Mouse (Mus musculus) MEL (cell line): ENCODE data around the gene Rnf111. TPM values are rescaled to one million over a fixed set of nuclear protein-coding genes. Genes with fewer than 3 reads are reported as not detected.

ENCODE experiments used
- DNase-seq: peaks from one replicate; pipeline ENCODE4 v3.0.0; 2011; ENCODE audit warnings: low read depth, low spot score
- H3K27ac ChIP-seq: 2 replicates; pipeline ENCODE4 v1.5.1; 2012; ENCODE audit warnings: low read depth, mild to moderate bottlenecking, control low read depth, low read length, moderate library complexity; ENCODE audit not compliant: control insufficient read depth
- H3K27me3 ChIP-seq, 2 experiments: fragments of 150-350 bp in 1 of 2; sonication (generic) in 1 of 2; 2 replicates each; pipeline ENCODE4 v1.6.1; 2012; ENCODE audit warnings: low read length in 2 of 2, mild to moderate bottlenecking in 2 of 2, improper control_type of control experiment in 1 of 2, moderate library complexity in 1 of 2; ENCODE audit not compliant: insufficient read depth in 2 of 2, control insufficient read depth in 1 of 2
- H3K36me3 ChIP-seq, 2 experiments: 2 replicates each; pipeline ENCODE4 v1.6.1; 2012 to 2014; ENCODE audit warnings: low read length in 2 of 2, improper control_type of control experiment in 1 of 2, inconsistent platforms in 1 of 2, mild to moderate bottlenecking in 1 of 2; ENCODE audit not compliant: insufficient read depth in 2 of 2, control insufficient read depth in 1 of 2
- H3K4me1 ChIP-seq, 2 experiments: fragments of 150-350 bp in 1 of 2; sonication (generic) in 1 of 2; 2 replicates each; pipeline ENCODE4 v1.6.1; 2012; ENCODE audit warnings: low read length in 2 of 2, improper control_type of control experiment in 1 of 2, mild to moderate bottlenecking in 1 of 2; ENCODE audit not compliant: insufficient read depth in 2 of 2, control insufficient read depth in 1 of 2
- H3K4me3 ChIP-seq, 2 experiments: fragments of 150-350 bp in 1 of 2; sonication (generic) in 1 of 2; 2 replicates each; pipeline ENCODE4 v1.5.1; 2012; ENCODE audit warnings: low read depth in 2 of 2, low read length in 2 of 2, mild to moderate bottlenecking in 2 of 2, moderate library complexity in 2 of 2, control low read depth in 1 of 2, improper control_type of control experiment in 1 of 2; ENCODE audit not compliant: control insufficient read depth in 1 of 2, insufficient read depth in 1 of 2
- H3K79me2 ChIP-seq: 2 replicates; pipeline ENCODE4 v1.6.1; 2012; ENCODE audit warnings: mild to moderate bottlenecking, low read length, moderate library complexity; ENCODE audit not compliant: control insufficient read depth, poor library complexity, insufficient read depth
- H3K9ac ChIP-seq: 2 replicates; pipeline ENCODE4 v1.6.1; 2012; ENCODE audit warnings: low read depth, mild to moderate bottlenecking, control low read depth, low read length, moderate library complexity; ENCODE audit not compliant: control insufficient read depth, poor library complexity, severe bottlenecking
- H3K9me3 ChIP-seq: fragments of 150-350 bp; sonication (generic); replicated peaks from 2 replicates; pipeline ENCODE4 v1.6.1; 2012; ENCODE audit warnings: mild to moderate bottlenecking, low read length, improper control_type of control experiment, moderate library complexity; ENCODE audit not compliant: insufficient read depth
- CHD1 ChIP-seq: IDR thresholded peaks from 2 replicates; pipeline ENCODE4 v1.6.1; 2012; ENCODE audit warnings: low read depth, mild to moderate bottlenecking, inconsistent platforms, low read length, improper control_type of control experiment
- CTCF ChIP-seq, 3 experiments: IDR thresholded peaks in 2 of 3; conservative IDR thresholded peaks in 1 of 3; 2 replicates each; pipeline ENCODE4 v1.5.1; 2011 to 2012; ENCODE audit warnings: low read length in 3 of 3, low read depth in 2 of 3, mild to moderate bottlenecking in 2 of 3, improper control_type of control experiment in 1 of 3, inconsistent platforms in 1 of 3, mixed read lengths in 1 of 3, moderate library complexity in 1 of 3; ENCODE audit not compliant: control insufficient read depth in 1 of 3, insufficient read depth in 1 of 3, poor library complexity in 1 of 3, severe bottlenecking in 1 of 3
- E2F4 ChIP-seq: IDR thresholded peaks from 2 replicates; pipeline ENCODE4 v1.6.1; 2011; ENCODE audit warnings: low read depth, low read length, improper control_type of control experiment, borderline replicate concordance
- ELF1 ChIP-seq: IDR thresholded peaks from 2 replicates; pipeline ENCODE4 v1.6.1; 2014; ENCODE audit warnings: low read depth, mild to moderate bottlenecking, inconsistent platforms, low read length, improper control_type of control experiment, moderate library complexity
- GABPA ChIP-seq: IDR thresholded peaks from 2 replicates; pipeline ENCODE4 v1.6.1; 2012; ENCODE audit warnings: low read depth, mild to moderate bottlenecking, inconsistent platforms, low read length, improper control_type of control experiment, moderate library complexity
- GATA1 ChIP-seq: IDR thresholded peaks from 2 replicates; pipeline ENCODE4 v1.6.1; 2011; ENCODE audit warnings: low read depth, low read length, improper control_type of control experiment
- HCFC1 ChIP-seq: IDR thresholded peaks from 2 replicates; pipeline ENCODE4 v1.6.1; 2012; ENCODE audit warnings: low read depth, mild to moderate bottlenecking, inconsistent platforms, low read length, improper control_type of control experiment, moderate library complexity
- KAT2A ChIP-seq: conservative IDR thresholded peaks from 2 replicates; pipeline ENCODE4 v1.6.1; 2012; ENCODE audit warnings: low read depth, low read length, improper control_type of control experiment, inconsistent platforms
- MAFK ChIP-seq: IDR thresholded peaks from 2 replicates; pipeline ENCODE4 v1.6.1; 2011; ENCODE audit warnings: low read depth, mild to moderate bottlenecking, low read length, improper control_type of control experiment, borderline replicate concordance
- MAX ChIP-seq: IDR thresholded peaks from 2 replicates; pipeline ENCODE4 v1.6.1; 2011; ENCODE audit warnings: low read length, improper control_type of control experiment
- MAZ ChIP-seq: IDR thresholded peaks from 2 replicates; pipeline ENCODE4 v1.6.1; 2012; ENCODE audit warnings: low read depth, mild to moderate bottlenecking, inconsistent platforms, low read length, improper control_type of control experiment
- MXI1 ChIP-seq: IDR thresholded peaks from 2 replicates; pipeline ENCODE4 v1.6.1; 2011; ENCODE audit warnings: mild to moderate bottlenecking, low read depth, low read length, improper control_type of control experiment
- NRF1 ChIP-seq: IDR thresholded peaks from 2 replicates; pipeline ENCODE4 v1.6.1; 2014; ENCODE audit warnings: low read depth, mild to moderate bottlenecking, inconsistent platforms, low read length, improper control_type of control experiment, moderate library complexity; ENCODE audit not compliant: poor library complexity, insufficient read depth, severe bottlenecking
- POLR2A ChIP-seq, 2 experiments: IDR thresholded peaks; 2 replicates each; pipeline ENCODE4 v1.6.1; 2011 to 2012; ENCODE audit warnings: low read length in 2 of 2, mild to moderate bottlenecking in 2 of 2, control low read depth in 1 of 2, improper control_type of control experiment in 1 of 2, low read depth in 1 of 2, moderate library complexity in 1 of 2; ENCODE audit not compliant: control insufficient read depth in 1 of 2, insufficient read depth in 1 of 2, poor library complexity in 1 of 2
- POLR2AphosphoS2 ChIP-seq: IDR thresholded peaks from 2 replicates; pipeline ENCODE4 v1.6.1; 2011; ENCODE audit warnings: low read length, improper control_type of control experiment
- RAD21 ChIP-seq: IDR thresholded peaks from 2 replicates; pipeline ENCODE4 v1.6.1; 2011; ENCODE audit warnings: mild to moderate bottlenecking, low read depth, low read length, improper control_type of control experiment
- SMC3 ChIP-seq: IDR thresholded peaks from 2 replicates; pipeline ENCODE4 v1.6.1; 2011; ENCODE audit warnings: low read depth, low read length, improper control_type of control experiment
- TAL1 ChIP-seq: IDR thresholded peaks from 2 replicates; pipeline ENCODE4 v1.6.1; 2012; ENCODE audit warnings: mild to moderate bottlenecking, inconsistent platforms, low read length, moderate library complexity, mixed read lengths
- USF2 ChIP-seq, 2 experiments: IDR thresholded peaks; 2 replicates each; pipeline ENCODE4 v1.6.1; 2011 to 2012; ENCODE audit warnings: improper control_type of control experiment in 2 of 2, low read length in 2 of 2, borderline replicate concordance in 1 of 2, inconsistent platforms in 1 of 2, low read depth in 1 of 2, mild to moderate bottlenecking in 1 of 2; ENCODE audit not compliant: insufficient read depth in 1 of 2
- ZC3H11A ChIP-seq: IDR thresholded peaks from 2 replicates; pipeline ENCODE4 v1.6.1; 2012; ENCODE audit warnings: low read depth, mild to moderate bottlenecking, inconsistent platforms, low read length, improper control_type of control experiment
- ZKSCAN1 ChIP-seq: IDR thresholded peaks from 2 replicates; pipeline ENCODE4 v1.6.1; 2012; ENCODE audit warnings: low read depth, mild to moderate bottlenecking, inconsistent platforms, low read length, improper control_type of control experiment, moderate library complexity
- polyA plus RNA-seq, 2 experiments: library from polyadenylated mRNA; stranded (reverse) in 1 of 2; unstranded in 1 of 2; fragments of >175 nt in 1 of 2; fragments of >200 nt in 1 of 2; gene quantifications; 2 replicates each; pipeline versions ENCODE4 v1.2.1 to v1.2.4; 2012; ENCODE audit warnings: low replicate concordance in 2 of 2, low read depth in 1 of 2; ENCODE audit not compliant: insufficient read length in 2 of 2, insufficient read depth in 1 of 2, missing spikeins in 1 of 2
- total RNA-seq: library from RNA; depleted of rRNA; stranded (reverse); fragments of 300-350 nt; gene quantifications from 2 replicates; pipeline ENCODE4 v1.2.3, GENCODE M21; 2012

The Rnf111 gene
- total and polyA plus RNA-seq, 3 experiments: 25.2 to 88.2 (median 46.0) TPM

DNA sequence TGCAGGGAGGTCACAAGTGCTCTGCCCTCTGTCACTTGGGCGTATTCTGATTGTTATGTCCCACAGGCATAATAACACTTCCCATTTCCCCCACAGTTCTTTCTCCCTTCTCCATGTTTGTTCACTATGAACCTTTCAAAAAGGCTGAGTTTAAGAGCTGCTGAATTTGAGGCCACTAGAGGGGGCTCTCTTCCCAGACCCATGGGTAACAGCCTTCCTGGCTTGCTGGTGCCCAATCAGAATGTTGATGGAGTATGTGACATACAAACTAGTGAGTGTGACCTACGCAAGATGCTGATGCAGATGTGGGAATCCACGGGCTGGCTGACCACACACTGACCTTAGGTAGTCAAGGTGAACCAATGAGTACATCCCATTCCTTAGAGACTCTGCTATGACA lies 94.7 kb downstream of the Rnf111 start:
- Histone ChIP-seq H3K79me2 (no peaks in the 10 kb centered on the region), H3K9ac (no peak overlapping the region), H3K4me1 (no peaks in the 10 kb centered on the region), H3K27me3 (no peaks in the 10 kb centered on the region), H3K36me3 (peaks cover 0 to 12% of the 10 kb centered on the region in 2 experiments; a peak in 2 of 4 replicates), H3K4me3 (no peak overlapping the region), H3K27ac (no peak overlapping the region), H3K9me3 (no peaks in the 10 kb centered on the region)
- DNase-seq: peak; percentile 67
- TF ChIP-seq POLR2A (IDR thresholded peaks at IDR 0.05; ENCODE audit: control insufficient read depth in 1 of 2, insufficient read depth in 1 of 2, low read depth in 1 of 2, low read length in 2 of 2, poor library complexity in 1 of 2) (no peak), ZC3H11A (peak; percentile 39; the same call in 1 of the 2 replicates), CTCF (IDR thresholded peaks at IDR 0.05 in 2 of 3, conservative IDR thresholded peaks at IDR 0.05 in 1 of 3; ENCODE audit: control insufficient read depth in 1 of 3, insufficient read depth in 1 of 3, low read depth in 2 of 3, low read length in 3 of 3, poor library complexity in 1 of 3, severe bottlenecking in 1 of 3) (peak; percentile 61 to 74 (median 73)), SMC3 (peak; percentile 66), MXI1 (no peak), RAD21 (peak; percentile 70), MAFK (no peak)

DNA sequence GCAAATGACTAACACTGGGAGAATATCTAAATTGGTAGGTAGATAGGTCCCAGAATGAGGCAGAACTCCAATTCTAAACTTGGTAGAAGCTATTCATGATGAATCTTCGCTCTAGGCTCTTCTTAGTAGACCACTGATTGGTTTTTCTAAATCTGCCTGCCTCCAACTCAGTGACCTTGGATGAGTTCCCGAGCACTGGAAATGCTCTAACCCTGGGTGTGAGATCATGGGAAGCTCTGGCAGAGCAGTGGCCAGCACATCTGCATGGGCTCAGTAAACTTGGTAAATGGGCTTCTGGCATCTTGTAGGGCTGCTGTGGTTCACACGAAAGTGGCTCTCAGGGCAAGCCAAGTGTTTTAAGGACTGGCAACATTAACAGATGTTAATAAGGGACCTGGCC lies 96.9 kb downstream of the Rnf111 start:
- no peak for TF ChIP-seq MAZ
- TF ChIP-seq E2F4: no peak
- TF ChIP-seq TAL1: no peak
- TF ChIP-seq POLR2A (IDR thresholded peaks at IDR 0.05; ENCODE audit: control insufficient read depth in 1 of 2, insufficient read depth in 1 of 2, low read depth in 1 of 2, low read length in 2 of 2, poor library complexity in 1 of 2): no peak
- TF ChIP-seq USF2 (IDR thresholded peaks at IDR 0.05; ENCODE audit: borderline replicate concordance in 1 of 2, insufficient read depth in 1 of 2, low read depth in 1 of 2, low read length in 2 of 2): no peak
- TF ChIP-seq ELF1: no peak
- TF ChIP-seq CHD1: no peak
- TF ChIP-seq GATA1: no peak
- TF ChIP-seq MAX: no peak
- no peak for TF ChIP-seq MAFK
- TF ChIP-seq ZC3H11A: no peak
- no peak for TF ChIP-seq HCFC1
- no peak; the same call in 1 of the 2 replicates for TF ChIP-seq POLR2AphosphoS2
- no peak for TF ChIP-seq KAT2A
- no peak for TF ChIP-seq ZKSCAN1
- TF ChIP-seq NRF1: no peak
- TF ChIP-seq GABPA: no peak
- TF ChIP-seq, all 39 proteins: peak for 0
- Histone ChIP-seq H3K27ac (no peak overlapping the region), H3K79me2 (no peaks in the 10 kb centered on the region), H3K9ac (no peak overlapping the region), H3K36me3 (peaks cover 0 to 5% of the 10 kb centered on the region in 2 experiments; a peak in 1 of 4 replicates), H3K9me3 (no peaks in the 10 kb centered on the region), H3K4me3 (no peak overlapping the region), H3K4me1 (no peaks in the 10 kb centered on the region), H3K27me3 (no peaks in the 10 kb centered on the region)
- no peak for DNase-seq
